Mouse (Mus musculus): ENCODE measurements around the gene Ms4a18.

DNA sequence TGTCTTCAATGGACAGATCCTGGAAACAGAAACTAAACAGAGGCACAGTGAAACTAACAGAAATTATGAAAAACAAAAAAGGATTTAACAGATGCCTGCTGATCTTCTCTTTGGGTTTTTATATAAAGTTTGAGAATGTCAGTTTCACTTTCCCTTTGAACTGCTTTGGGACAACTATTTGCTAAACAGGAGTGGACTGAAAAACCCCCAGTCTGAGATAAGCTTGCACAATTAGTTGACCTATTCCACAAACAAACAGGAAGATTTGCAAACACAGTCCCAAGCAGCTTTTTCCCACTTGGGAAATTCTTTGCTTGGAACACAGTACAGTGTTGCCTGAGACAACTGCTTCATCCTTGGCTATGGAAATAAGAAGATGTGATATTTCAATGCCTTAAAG, 19.7 kb upstream of the Ms4a18 start:
- TF ChIP-seq CTCF (IDR thresholded peaks at IDR 0.05; ENCODE audit: borderline replicate concordance, extremely low read depth, insufficient read depth, insufficient read length) (no peak), POLR2A (IDR thresholded peaks at IDR 0.05; ENCODE audit: borderline replicate concordance, extremely low read depth, insufficient read depth, insufficient read length, poor library complexity, severe bottlenecking) (no peak)
